Mouse (Mus musculus) ES-E14 (cell line): ENCODE results near the gene Clasp2. TPM values are rescaled to one million over a fixed set of nuclear protein-coding genes. Genes with fewer than 3 reads are reported as not detected.
A peak's percentile ranks its signal among the peaks of the same experiment; 100 is the strongest.

Source experiments
- DNase-seq: peaks from one replicate; pipeline ENCODE4 v3.0.0-alpha.2; 2013; ENCODE audit warnings: low read depth, low spot score
- H3K27ac ChIP-seq: 2 replicates; pipeline ENCODE4 v1.5.1; 2012; ENCODE audit warnings: low read depth, mild to moderate bottlenecking, low read length, moderate library complexity, mixed read lengths; ENCODE audit not compliant: poor library complexity, insufficient read depth, severe bottlenecking
- H3K36me3 ChIP-seq: 2 replicates; pipeline ENCODE4 v1.6.1; 2012; ENCODE audit warnings: mild to moderate bottlenecking, low read length, moderate library complexity, mixed read lengths; ENCODE audit not compliant: control insufficient read depth, poor library complexity, insufficient read depth, severe bottlenecking
- H3K4me1 ChIP-seq, 2 experiments: fragments of 150-350 bp in 1 of 2; sonication (generic) in 1 of 2; 2 replicates each; pipeline ENCODE4 v1.6.1; 2012; ENCODE audit warnings: low read length in 2 of 2, mild to moderate bottlenecking in 1 of 2, mixed read lengths in 1 of 2; ENCODE audit not compliant: control insufficient read depth in 2 of 2, insufficient read depth in 2 of 2, poor library complexity in 1 of 2
- H3K4me3 ChIP-seq, 2 experiments: fragments of 150-350 bp in 1 of 2; sonication (generic) in 1 of 2; 2 replicates each; pipeline ENCODE4 v1.5.1; 2012; ENCODE audit warnings: low read length in 2 of 2, low read depth in 1 of 2, mild to moderate bottlenecking in 1 of 2, mixed read lengths in 1 of 2; ENCODE audit not compliant: insufficient read depth in 1 of 2, poor library complexity in 1 of 2, severe bottlenecking in 1 of 2
- H3K9ac ChIP-seq: 2 replicates; pipeline ENCODE4 v1.6.1; 2012; ENCODE audit warnings: low read depth, mild to moderate bottlenecking, low read length, mixed read lengths; ENCODE audit not compliant: poor library complexity, insufficient read depth, severe bottlenecking
- H3K9me3 ChIP-seq: fragments of 150-350 bp; sonication (generic); 2 replicates; pipeline ENCODE4 v1.6.1; 2012; ENCODE audit warnings: low read depth, mild to moderate bottlenecking, low read length; ENCODE audit not compliant: control insufficient read depth, insufficient read depth
- CHD2 ChIP-seq: IDR thresholded peaks from 2 replicates; pipeline ENCODE4 v1.6.1; 2014; ENCODE audit warnings: mild to moderate bottlenecking, low read depth, low read length, inconsistent platforms
- HCFC1 ChIP-seq: IDR thresholded peaks from 2 replicates; pipeline ENCODE4 v1.6.1; 2012; ENCODE audit warnings: low read length, inconsistent platforms, borderline replicate concordance; ENCODE audit not compliant: insufficient read depth
- MAFK ChIP-seq: IDR thresholded peaks from 2 replicates; pipeline ENCODE4 v1.6.1; 2014; ENCODE audit warnings: mild to moderate bottlenecking, low read depth, low read length, inconsistent platforms; ENCODE audit not compliant: insufficient read depth
- ZC3H11A ChIP-seq: IDR thresholded peaks from 2 replicates; pipeline ENCODE4 v1.6.1; 2012; ENCODE audit warnings: low read depth, mild to moderate bottlenecking, inconsistent platforms, low read length, borderline replicate concordance
- ZNF384 ChIP-seq: IDR thresholded peaks from 2 replicates; pipeline ENCODE4 v1.6.1; 2012; ENCODE audit warnings: low read depth, low read length, inconsistent platforms
- in situ Hi-C, 2 experiments: fragments of 600-800 bp; cut with MboI; formaldehyde crosslinking; loops; one replicate each; pipeline ENCODE4 v1.15.1; 2025; ENCODE audit warnings: low sequenced_read_pairs in 2 of 2, inconsistent platforms in 1 of 2; ENCODE audit not compliant: unreplicated experiment in 2 of 2
- total RNA-seq: library from RNA; depleted of rRNA; stranded (reverse); fragments of 300-350 nt; gene quantifications from 2 replicates; pipeline ENCODE4 v1.2.3, GENCODE M21; 2012

Gene Clasp2
- total RNA-seq, 1 experiment: 35.5 TPM

- Histone ChIP-seq H3K9me3 (no peaks in the 10 kb centered on the region), H3K36me3 (peaks cover 3% of the 10 kb centered on the region; the same call in 1 of the 2 replicates), H3K9ac (no peak overlapping the region), H3K4me1 (peaks cover 0 to 6% of the 10 kb centered on the region in 2 experiments; a peak in 2 of 4 replicates), H3K27ac (no peak overlapping the region), H3K4me3 (peak overlapping the region in 1 of 2 experiments; percentile 59; a peak in 1 of 4 replicates)
- peak; percentile 33 for DNase-seq
- in situ Hi-C loops: no loop called here
- TF ChIP-seq ZC3H11A (no peak), ZNF384 (0 out of 2 replicates have a peak, but pooled peaks have one; percentile 29), MAFK (no peak)
Measured at GRCm38 (mm10) chr9:113759684-113760083, 18.4 kb downstream of the Clasp2 start.

GRCm38 (mm10) chr9:113762389-113762788 is 21.1 kb downstream of the Clasp2 start:
- H3K9me3 ChIP-seq: no peaks in the 10 kb centered on the region
- peaks cover 4% of the 10 kb centered on the region; the same call in 1 of the 2 replicates for H3K36me3 ChIP-seq
- no peak overlapping the region for H3K4me3 ChIP-seq
- TF ChIP-seq MAFK: no peak
- TF ChIP-seq CHD2: no peak
- TF ChIP-seq ZNF384: no peak
- no peak for TF ChIP-seq HCFC1
- no peak for TF ChIP-seq ZC3H11A
- H3K4me1 ChIP-seq: no peaks in the 10 kb centered on the region
- H3K27ac ChIP-seq: no peak overlapping the region
- DNase-seq: no peak
- in situ Hi-C loops: no loop called here
- H3K9ac ChIP-seq: no peak overlapping the region

- DNase-seq: no peak
- in situ Hi-C loops: no loop called here
Measured at GRCm38 (mm10) chr9:113763123-113763522, 21.9 kb downstream of the Clasp2 start.

GRCm38 (mm10) chr9:113770640-113771039 is 29.4 kb downstream of the Clasp2 start:
- H3K4me1 ChIP-seq: no peaks in the 10 kb centered on the region; a peak in 1 of 4 replicates
- in situ Hi-C loops: no loop called here
- TF ChIP-seq MAFK (no peak), HCFC1 (no peak), ZC3H11A (no peak), ZNF384 (no peak), CHD2 (no peak)
- H3K9ac ChIP-seq: no peak overlapping the region
- no peak overlapping the region for H3K4me3 ChIP-seq
- peaks cover 4% of the 10 kb centered on the region; the same call in 1 of the 2 replicates for H3K36me3 ChIP-seq
- DNase-seq: no peak
- H3K9me3 ChIP-seq: no peaks in the 10 kb centered on the region
- no peak overlapping the region for H3K27ac ChIP-seq

More at GRCm38 (mm10) chr9:113763123-113763522, 21.9 kb downstream of the Clasp2 start:
- Histone ChIP-seq H3K9ac (no peak overlapping the region), H3K36me3 (peaks cover 6% of the 10 kb centered on the region; the same call in 1 of the 2 replicates), H3K4me3 (no peak overlapping the region), H3K4me1 (no peaks in the 10 kb centered on the region), H3K27ac (no peak overlapping the region), H3K9me3 (no peaks in the 10 kb centered on the region)
- TF ChIP-seq HCFC1 (no peak), ZC3H11A (no peak), ZNF384 (no peak), CHD2 (no peak), MAFK (no peak)

- TF ChIP-seq MAFK (no peak), HCFC1 (no peak), ZNF384 (no peak), CHD2 (no peak), ZC3H11A (no peak)
- in situ Hi-C loops: no loop called here
- no peak overlapping the region for H3K4me3 ChIP-seq
Measured at GRCm38 (mm10) chr9:113780863-113781262, 39.6 kb downstream of the Clasp2 start.

More at GRCm38 (mm10) chr9:113780863-113781262, 39.6 kb downstream of the Clasp2 start:
- H3K4me1 ChIP-seq: no peaks in the 10 kb centered on the region
- H3K36me3 ChIP-seq: no peaks in the 10 kb centered on the region
- H3K9ac ChIP-seq: no peak overlapping the region
- DNase-seq: no peak
- H3K27ac ChIP-seq: no peak overlapping the region
- H3K9me3 ChIP-seq: no peaks in the 10 kb centered on the region
